Mouse (Mus musculus) intestine, postnatal 0 days (tissue): ENCODE results near the gene Zbtb38. TPM values are rescaled to one million over a fixed set of nuclear protein-coding genes. Genes with fewer than 3 reads are reported as not detected.

Source experiments
- ATAC-seq: fragments of 200-750 bp; cut with Nextera tagmentation; 2 replicates; pipeline ENCODE4 v1.8.0; 2017; ENCODE audit warnings: mild to moderate bottlenecking, moderate TSS enrichment, moderate library complexity
- H3K27ac ChIP-seq: fragments of 300-500 bp; sonication (generic); 2 replicates; pipeline ENCODE4 v1.5.1; 2014; ENCODE audit warnings: mild to moderate bottlenecking, low read depth, low read length, moderate library complexity
- H3K27me3 ChIP-seq: fragments of 300-500 bp; sonication (generic); replicated peaks from 2 replicates; pipeline ENCODE4 v1.6.1; 2014; ENCODE audit warnings: low read length, mixed read lengths; ENCODE audit not compliant: control insufficient read depth, insufficient read depth
- H3K36me3 ChIP-seq: fragments of 300-500 bp; sonication (generic); 2 replicates; pipeline ENCODE4 v1.6.1; 2014; ENCODE audit warnings: mild to moderate bottlenecking, moderate library complexity; ENCODE audit not compliant: control insufficient read depth, insufficient read depth
- H3K4me1 ChIP-seq: fragments of 300-500 bp; sonication (generic); replicated peaks from 2 replicates; pipeline ENCODE4 v1.6.1; 2014; ENCODE audit warnings: antibody characterized with exemption, low read length, mixed read lengths; ENCODE audit not compliant: control insufficient read depth, insufficient read depth
- H3K4me2 ChIP-seq: fragments of 300-500 bp; sonication (generic); replicated peaks from 2 replicates; pipeline ENCODE4 v1.6.1; 2014; ENCODE audit warnings: low read depth, mild to moderate bottlenecking, moderate library complexity
- H3K4me3 ChIP-seq: fragments of 300-500 bp; sonication (generic); 2 replicates; pipeline ENCODE4 v1.5.1; 2014; ENCODE audit warnings: low read depth, low read length
- H3K9ac ChIP-seq: fragments of 300-500 bp; sonication (generic); 2 replicates; pipeline ENCODE4 v1.6.1; 2014; ENCODE audit warnings: mild to moderate bottlenecking, low read depth, low read length
- H3K9me3 ChIP-seq: fragments of 300-500 bp; sonication (generic); 2 replicates; pipeline ENCODE4 v1.6.1; 2016; ENCODE audit warnings: mixed run types; ENCODE audit not compliant: control insufficient read depth
- CTCF ChIP-seq: sonication (generic); IDR thresholded peaks from 2 replicates; pipeline ENCODE4 v1.5.1; 2016; ENCODE audit warnings: low read depth, mild to moderate bottlenecking, control low read depth, antibody characterized with exemption, moderate library complexity
- WGBS: fragments of 180-500 bp; shearing (Covaris S2); extraction: QIAGEN DNeasy Blood & Tissue Kit; methylation state at CpG from one replicate; pipeline ENCODE4 v1.1.7; 2014; 5-methylcytosine and 5-hydroxymethylcytosine counted together
- polyA plus RNA-seq: library from polyadenylated mRNA; unstranded; fragments of >200 nt; fragmentation: Nextera tagmentation; extraction: Ambion mirVana; gene quantifications from 2 replicates; pipeline ENCODE4 v1.2.1, GENCODE M21; 2015

Zbtb38 gene
- polyA plus RNA-seq, 1 experiment from 2014 or later = 18.5 TPM

GRCm38 (mm10) chr9:96708905-96709304 is 43.7 kb downstream of the Zbtb38 start:
- Histone ChIP-seq H3K9me3 (no peaks in the 10 kb centered on the region), H3K9ac (no peak overlapping the region), H3K27me3 (no peaks in the 10 kb centered on the region), H3K4me1 (no peaks in the 10 kb centered on the region), H3K36me3 (peaks cover 13% of the 10 kb centered on the region; the same call in 1 of the 2 replicates), H3K27ac (no peak overlapping the region), H3K4me3 (no peak overlapping the region), H3K4me2 (no peak overlapping the region)
- ATAC-seq = no peak
- TF ChIP-seq CTCF = no peak
- WGBS = 91% methylated on average over 9 of the region's 9 CpGs

- Histone ChIP-seq H3K4me1 (no peaks in the 10 kb centered on the region), H3K9ac (no peak overlapping the region), H3K36me3 (peaks cover 13% of the 10 kb centered on the region; the same call in 1 of the 2 replicates), H3K4me3 (no peak overlapping the region), H3K27me3 (no peaks in the 10 kb centered on the region), H3K27ac (no peak overlapping the region), H3K4me2 (no peak overlapping the region), H3K9me3 (no peaks in the 10 kb centered on the region)
- 72% methylated on average over 4 of the region's 4 CpGs for WGBS
- no peak for ATAC-seq
- TF ChIP-seq CTCF = no peak
Measured at GRCm38 (mm10) chr9:96707964-96708363, 44.7 kb downstream of the Zbtb38 start.

GRCm38 (mm10) chr9:96705576-96706285 is 46.9 kb downstream of the Zbtb38 start:
- Histone ChIP-seq H3K36me3 (peaks cover 25% of the 10 kb centered on the region), H3K9ac (no peak overlapping the region; the same call in 1 of the 2 replicates), H3K4me1 (no peaks in the 10 kb centered on the region), H3K27ac (peak overlapping the region; percentile 76), H3K4me2 (no peak overlapping the region), H3K4me3 (no peak overlapping the region), H3K9me3 (no peaks in the 10 kb centered on the region), H3K27me3 (no peaks in the 10 kb centered on the region)
- whole genome bisulfite sequencing = 31% methylated on average over 11 of the region's 11 CpGs
- TF ChIP-seq CTCF = no peak
- peak; percentile 82 for ATAC-seq

GRCm38 (mm10) chr9:96704935-96705334 is 47.7 kb downstream of the Zbtb38 start:
- ATAC-seq = no peak
- Histone ChIP-seq H3K36me3 (peaks cover 20% of the 10 kb centered on the region), H3K9ac (no peak overlapping the region), H3K4me2 (no peak overlapping the region), H3K4me1 (no peaks in the 10 kb centered on the region), H3K9me3 (no peaks in the 10 kb centered on the region), H3K27me3 (no peaks in the 10 kb centered on the region), H3K27ac (peak overlapping the region; percentile 76), H3K4me3 (no peak overlapping the region)
- WGBS = 84% methylated on average over 9 of the region's 9 CpGs
- no peak for TF ChIP-seq CTCF

- Histone ChIP-seq H3K4me2 (no peak overlapping the region), H3K9me3 (no peaks in the 10 kb centered on the region), H3K36me3 (peaks cover 20% of the 10 kb centered on the region), H3K9ac (no peak overlapping the region), H3K4me1 (no peaks in the 10 kb centered on the region), H3K27ac (no peak overlapping the region), H3K27me3 (no peaks in the 10 kb centered on the region), H3K4me3 (no peak overlapping the region)
- TF ChIP-seq CTCF = no peak
- no peak for ATAC-seq
- 92% methylated on average over 10 of the region's 10 CpGs for WGBS
Measured at GRCm38 (mm10) chr9:96701891-96702290, 50.7 kb downstream of the Zbtb38 start.

GRCm38 (mm10) chr9:96699276-96700035 is 53.2 kb downstream of the Zbtb38 start:
- H3K4me1 ChIP-seq = no peaks in the 10 kb centered on the region
- peaks cover 20% of the 10 kb centered on the region for H3K36me3 ChIP-seq
- no peak overlapping the region for H3K4me3 ChIP-seq
- no peaks in the 10 kb centered on the region for H3K27me3 ChIP-seq
- 98% methylated on average over 6 of the region's 6 CpGs for WGBS
- H3K27ac ChIP-seq = no peak overlapping the region
- peak; percentile 51 for TF ChIP-seq CTCF
- H3K9me3 ChIP-seq = no peaks in the 10 kb centered on the region
- no peak for ATAC-seq
- no peak overlapping the region for H3K4me2 ChIP-seq
- H3K9ac ChIP-seq = no peak overlapping the region
